Mouse (Mus musculus) cerebellum, postnatal 10 days (tissue): ENCODE measurements at regions not wholly inside any gene's neighbourhood (a gene's known extent, or its start where the extent isn't known, plus 50 kb on each side); places are given as distances from the start of the nearest gene placed in this dataset.

Experiments
- DNase-seq, 2 experiments: peaks; one replicate each; pipeline ENCODE4 v3.0.0; 2021; ENCODE audit warnings: mixed read lengths in 2 of 2

DNA sequence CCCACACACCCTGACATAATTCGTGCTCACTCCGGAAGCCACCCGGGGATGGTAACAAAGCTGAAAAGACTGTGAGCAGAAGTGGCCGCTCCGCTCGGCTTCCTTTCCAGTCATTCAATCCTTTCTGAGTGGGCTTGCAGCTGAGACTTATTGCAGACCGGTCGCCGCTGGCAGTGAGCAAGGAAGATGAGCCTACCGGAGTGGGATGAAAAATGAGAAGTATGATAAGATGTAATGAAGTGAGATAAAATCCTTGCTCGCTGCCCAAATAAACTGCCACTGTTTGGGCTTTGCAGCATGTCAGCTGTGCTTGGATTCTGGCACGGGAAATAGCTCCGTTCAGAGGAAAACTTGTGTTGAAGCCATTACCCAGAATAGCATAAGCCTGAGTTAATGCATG, 82.7 kb upstream of the Lingo2 start:
- peak; percentile 59 to 69 for DNase-seq
